Mouse (Mus musculus): Measurements from ENCODE around the gene Lmo4.
A peak's percentile ranks its signal among the peaks of the same experiment; 100 is the strongest.

The Lmo4 gene

GRCm38 (mm10) chr3:144147244-144147643 lies 57.8 kb downstream of the Lmo4 start:
- no peak for DNase-seq

DNA sequence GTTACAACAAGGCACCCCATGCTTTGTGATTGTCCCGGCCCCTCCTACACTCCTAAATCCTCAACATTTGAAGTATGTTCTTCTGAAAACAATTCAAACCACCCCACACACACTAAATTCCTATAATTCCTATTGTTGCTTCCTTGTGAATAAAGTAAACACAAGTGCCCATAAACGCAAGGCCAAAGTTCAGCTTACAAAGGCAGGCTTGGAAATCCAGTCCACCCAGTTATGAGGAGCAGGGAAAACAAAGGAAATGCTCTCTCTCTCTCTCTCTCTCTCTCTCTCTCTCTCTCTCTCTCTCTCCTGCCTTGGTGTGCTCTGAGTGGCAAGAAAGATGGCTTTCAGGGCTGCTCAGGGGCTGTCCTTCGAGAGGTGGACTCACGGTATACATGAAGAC lies 61.0 kb downstream of the Lmo4 start:
- peak in 1 of 2 experiments; percentile 40 for DNase-seq

- DNase-seq: no peak
Measured at GRCm38 (mm10) chr3:144142939-144143338, 62.1 kb downstream of the Lmo4 start.

DNA sequence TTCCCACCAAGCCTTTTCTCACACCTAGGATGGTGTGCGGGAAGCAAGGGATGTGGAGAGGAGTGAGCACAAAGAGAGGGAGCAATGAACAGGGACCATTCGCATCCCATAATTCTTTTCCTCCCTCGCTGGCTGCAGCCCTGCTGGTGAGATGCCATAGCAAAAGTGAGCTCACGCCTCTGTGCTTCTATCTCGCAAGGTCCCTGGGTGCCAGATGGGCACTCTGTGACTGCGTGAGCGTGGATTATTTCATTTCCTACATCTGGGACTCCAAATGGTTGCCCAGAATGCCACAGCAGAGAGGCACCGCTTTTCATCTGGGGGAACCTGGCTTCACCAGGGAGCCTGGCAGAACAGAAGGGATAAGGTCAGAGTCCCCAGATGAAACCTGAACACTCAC lies 63.2 kb downstream of the Lmo4 start:
- DNase-seq: no peak

DNA sequence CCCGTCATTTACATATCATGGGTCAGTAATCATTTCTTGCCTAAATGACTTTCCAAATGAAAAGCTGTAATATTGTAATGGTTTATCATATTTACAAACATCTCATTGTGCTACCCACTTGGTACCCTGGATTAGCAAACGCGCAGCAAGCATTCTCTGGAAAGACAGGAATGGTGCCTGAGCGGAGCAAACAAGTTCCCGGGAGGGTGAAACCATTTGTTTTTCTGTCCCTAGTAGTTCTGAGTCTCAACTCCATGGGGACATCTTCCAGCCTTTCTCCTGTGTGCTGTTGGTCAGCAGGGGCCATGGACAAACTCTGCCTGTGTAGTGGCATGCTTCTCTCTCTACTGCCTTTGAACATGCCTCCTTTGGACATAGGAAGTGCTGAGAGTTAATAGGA lies 64.2 kb downstream of the Lmo4 start:
- DNase-seq: no peak

DNA sequence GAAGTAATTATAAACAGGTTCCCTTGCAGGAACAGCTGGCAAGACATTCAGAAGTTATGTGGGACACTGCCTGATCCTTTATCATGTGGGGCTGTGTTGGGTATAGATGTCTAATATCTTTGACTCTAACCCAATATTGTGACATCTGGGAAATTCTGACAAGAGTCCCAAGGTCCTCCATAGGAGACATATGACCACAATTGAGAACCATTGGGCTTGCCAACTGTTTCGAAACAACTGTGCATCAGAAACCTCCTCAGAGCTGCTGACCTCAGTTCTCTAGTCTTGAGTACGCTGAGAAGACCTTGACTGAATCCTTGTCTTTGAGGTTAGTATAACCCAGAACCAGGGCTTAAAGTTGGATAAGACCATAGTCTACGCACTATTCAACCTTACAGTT lies 66.4 kb downstream of the Lmo4 start:
- no peak for DNase-seq
